Mouse (Mus musculus) hindbrain, embryonic 10.5 days (tissue): ENCODE measurements around the gene Kcnab2. TPM values are rescaled to one million over a fixed set of nuclear protein-coding genes. Genes with fewer than 3 reads are reported as not detected.

Experiments
- DNase-seq: peaks from one replicate; pipeline ENCODE4 v3.0.0-alpha.2; 2017; ENCODE audit warnings: low spot score
- H3K27ac ChIP-seq: fragments of 300-500 bp; sonication (generic); 2 replicates; pipeline ENCODE4 v1.5.1; 2016; ENCODE audit warnings: mild to moderate bottlenecking, moderate library complexity
- H3K27me3 ChIP-seq: fragments of 300-500 bp; sonication (generic); 2 replicates; pipeline ENCODE4 v1.6.1; 2016; ENCODE audit warnings: mild to moderate bottlenecking; ENCODE audit not compliant: poor library complexity, insufficient read depth, severe bottlenecking
- H3K36me3 ChIP-seq: fragments of 300-500 bp; sonication (generic); 2 replicates; pipeline ENCODE4 v1.6.1; 2016; ENCODE audit warnings: mild to moderate bottlenecking, moderate library complexity
- H3K4me1 ChIP-seq: fragments of 300-500 bp; sonication (generic); replicated peaks from 2 replicates; pipeline ENCODE4 v1.6.1; 2016; ENCODE audit warnings: mild to moderate bottlenecking
- H3K4me3 ChIP-seq: fragments of 300-500 bp; sonication (generic); 2 replicates; pipeline ENCODE4 v1.5.1; 2016; ENCODE audit warnings: mild to moderate bottlenecking, moderate library complexity
- H3K9me3 ChIP-seq: fragments of 300-500 bp; sonication (generic); 2 replicates; pipeline ENCODE4 v1.6.1; 2016; ENCODE audit warnings: mild to moderate bottlenecking, moderate library complexity
- WGBS: fragments of 180-500 bp; shearing (Covaris S2); methylation state at CpG from one replicate; pipeline ENCODE4 v1.1.7; 2016; 5-methylcytosine and 5-hydroxymethylcytosine counted together
- polyA plus RNA-seq: library from polyadenylated mRNA; unstranded; fragments of >200 nt; fragmentation: Nextera tagmentation; extraction: Ambion mirVana; gene quantifications from 2 replicates; pipeline ENCODE4 v1.2.1, GENCODE M21; 2016

Gene Kcnab2
- polyA plus RNA-seq, 1 experiment from 2014 or later, result 16.0 TPM

- H3K4me1 ChIP-seq, result peaks cover 27% of the 10 kb centered on the region
- peaks cover 15% of the 10 kb centered on the region for H3K9me3 ChIP-seq
- peaks cover 26% of the 10 kb centered on the region for H3K27me3 ChIP-seq
- no peak for DNase-seq
- WGBS, result 4% methylated on average over 18 of the region's 18 CpGs
- peak within 1 kb of the TSS; percentile 79 for H3K4me3 ChIP-seq
- H3K27ac ChIP-seq, result peak within 1 kb of the TSS; percentile 99
- peaks cover 13% of the 10 kb centered on the region; the same call in 1 of the 2 replicates for H3K36me3 ChIP-seq
These were observed 1.1 kb downstream of the Kcnab2 start, which contains the start of gene Nphp4 for GRCm38 (mm10) chr4:152476427-152477023. Nphp4 (plus strand) TSS chr4:152476706.

DNA sequence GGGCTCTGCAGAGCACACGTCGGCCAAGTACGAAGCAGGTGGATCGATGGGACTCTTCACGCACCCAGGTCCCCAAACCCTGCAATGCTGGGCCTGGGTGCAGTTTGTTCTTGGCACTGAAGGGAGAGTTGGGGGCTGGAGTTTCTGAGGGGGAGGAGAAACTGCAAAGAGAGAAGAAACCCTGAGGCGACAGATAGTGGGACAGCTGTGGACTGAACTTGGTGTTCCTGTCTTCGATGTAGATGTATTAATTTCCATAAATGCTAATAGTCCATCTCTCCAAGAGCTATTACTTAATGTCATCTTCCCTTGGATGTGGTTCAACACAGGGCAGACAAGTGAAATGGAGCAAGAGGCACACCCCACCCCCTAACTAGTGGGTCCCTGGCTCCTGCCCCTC, 1.7 kb downstream of the Kcnab2 start:
- Histone ChIP-seq H3K4me1 (peaks cover 27% of the 10 kb centered on the region), H3K36me3 (peaks cover 13% of the 10 kb centered on the region; the same call in 1 of the 2 replicates), H3K27ac (no peak overlapping the region), H3K4me3 (peak overlapping the region; percentile 79), H3K27me3 (peaks cover 26% of the 10 kb centered on the region), H3K9me3 (peaks cover 15% of the 10 kb centered on the region)
- 79% methylated on average over 7 of the region's 7 CpGs for WGBS
- no peak for DNase-seq

GRCm38 (mm10) chr4:152467951-152468350, 9.7 kb downstream of the Kcnab2 start:
- no peak for DNase-seq
- WGBS, result 84% methylated on average over 6 of the region's 6 CpGs
- Histone ChIP-seq H3K27ac (no peak overlapping the region), H3K4me3 (no peak overlapping the region), H3K4me1 (peaks cover 5% of the 10 kb centered on the region), H3K9me3 (peaks cover 14% of the 10 kb centered on the region), H3K36me3 (peaks cover 13% of the 10 kb centered on the region; the same call in 1 of the 2 replicates), H3K27me3 (no peaks in the 10 kb centered on the region)

DNA sequence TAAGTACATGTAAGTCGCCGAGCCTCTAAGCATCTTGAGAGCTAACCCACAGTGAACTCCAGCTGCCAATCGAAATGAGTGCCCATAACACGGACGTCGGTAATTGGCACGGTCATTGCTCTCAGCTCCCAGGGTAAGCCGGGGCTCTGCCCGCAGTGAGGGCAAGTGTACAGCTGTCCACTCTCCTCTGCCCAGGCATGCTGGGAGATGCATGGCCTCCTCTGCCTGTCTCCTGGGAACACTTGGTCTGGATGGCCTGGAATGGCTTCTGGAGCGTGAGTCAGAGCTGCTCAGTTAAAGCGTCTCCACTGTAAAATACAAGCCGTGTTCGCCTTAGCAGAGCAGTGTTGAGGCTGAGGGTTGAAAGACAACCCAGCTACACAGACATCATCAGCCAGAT, 11.1 kb downstream of the Kcnab2 start:
- 90% methylated on average over 13 of the region's 13 CpGs for WGBS
- peaks cover 8% of the 10 kb centered on the region for H3K4me1 ChIP-seq
- no peaks in the 10 kb centered on the region for H3K36me3 ChIP-seq
- no peak for DNase-seq
- no peak overlapping the region for H3K27ac ChIP-seq
- H3K27me3 ChIP-seq, result no peaks in the 10 kb centered on the region
- no peak overlapping the region for H3K4me3 ChIP-seq
- H3K9me3 ChIP-seq, result peaks cover under 1% of the 10 kb centered on the region

GRCm38 (mm10) chr4:152465116-152465515, 12.6 kb downstream of the Kcnab2 start:
- Histone ChIP-seq H3K9me3 (no peaks in the 10 kb centered on the region), H3K36me3 (no peaks in the 10 kb centered on the region), H3K27ac (peak overlapping the region; percentile 69; the same call in 1 of the 2 replicates), H3K27me3 (no peaks in the 10 kb centered on the region), H3K4me3 (no peak overlapping the region), H3K4me1 (peaks cover 8% of the 10 kb centered on the region)
- 36% methylated on average over 8 of the region's 8 CpGs for WGBS
- DNase-seq, result no peak

- 86% methylated on average over 9 of the region's 9 CpGs for WGBS
- no peaks in the 10 kb centered on the region for H3K36me3 ChIP-seq
- DNase-seq, result no peak
- no peak overlapping the region for H3K4me3 ChIP-seq
- H3K9me3 ChIP-seq, result no peaks in the 10 kb centered on the region
- no peaks in the 10 kb centered on the region for H3K27me3 ChIP-seq
- H3K27ac ChIP-seq, result no peak overlapping the region
- H3K4me1 ChIP-seq, result peaks cover 8% of the 10 kb centered on the region
These were observed 14.5 kb downstream of the Kcnab2 start for GRCm38 (mm10) chr4:152463147-152463546.

- H3K27me3 ChIP-seq, result no peaks in the 10 kb centered on the region
- H3K27ac ChIP-seq, result no peak overlapping the region
- no peak overlapping the region for H3K4me3 ChIP-seq
- peaks cover 8% of the 10 kb centered on the region for H3K4me1 ChIP-seq
- no peaks in the 10 kb centered on the region for H3K9me3 ChIP-seq
- no peaks in the 10 kb centered on the region for H3K36me3 ChIP-seq
- 85% methylated on average over 12 of the region's 12 CpGs for WGBS
- DNase-seq, result no peak
These were observed 15.2 kb downstream of the Kcnab2 start for GRCm38 (mm10) chr4:152462516-152462915.

DNA sequence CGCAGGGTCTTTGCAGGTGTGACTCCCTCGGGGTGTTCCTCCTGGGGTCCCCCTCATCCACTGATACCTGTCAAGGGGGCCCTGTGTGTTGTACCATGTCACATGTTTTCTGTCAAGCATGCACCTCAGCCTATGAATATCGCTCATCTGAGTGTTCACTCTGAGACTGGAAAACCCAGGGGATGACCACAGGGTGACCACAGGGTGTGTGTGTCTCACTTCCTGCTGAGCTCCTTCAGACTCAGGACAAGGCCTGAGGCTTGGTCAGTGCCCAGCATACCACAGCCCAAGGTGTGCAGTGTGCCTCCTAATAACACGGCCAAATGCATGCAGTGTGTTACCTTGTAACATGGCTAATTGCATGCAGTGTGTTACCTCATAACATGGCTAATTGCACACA, 20.0 kb downstream of the Kcnab2 start:
- H3K27me3 ChIP-seq, result no peaks in the 10 kb centered on the region
- no peak for DNase-seq
- H3K27ac ChIP-seq, result no peak overlapping the region
- no peaks in the 10 kb centered on the region for H3K9me3 ChIP-seq
- 91% methylated on average over 4 of the region's 4 CpGs for WGBS
- H3K4me1 ChIP-seq, result peaks cover 13% of the 10 kb centered on the region
- H3K36me3 ChIP-seq, result no peaks in the 10 kb centered on the region
- no peak overlapping the region for H3K4me3 ChIP-seq

- Histone ChIP-seq H3K9me3 (no peaks in the 10 kb centered on the region), H3K36me3 (no peaks in the 10 kb centered on the region), H3K4me1 (peaks cover 10% of the 10 kb centered on the region), H3K27me3 (no peaks in the 10 kb centered on the region), H3K27ac (no peak overlapping the region), H3K4me3 (no peak overlapping the region)
- no peak for DNase-seq
- 86% methylated on average over 18 of the region's 18 CpGs for WGBS
These were observed 21.1 kb downstream of the Kcnab2 start for GRCm38 (mm10) chr4:152456609-152457008.

DNA sequence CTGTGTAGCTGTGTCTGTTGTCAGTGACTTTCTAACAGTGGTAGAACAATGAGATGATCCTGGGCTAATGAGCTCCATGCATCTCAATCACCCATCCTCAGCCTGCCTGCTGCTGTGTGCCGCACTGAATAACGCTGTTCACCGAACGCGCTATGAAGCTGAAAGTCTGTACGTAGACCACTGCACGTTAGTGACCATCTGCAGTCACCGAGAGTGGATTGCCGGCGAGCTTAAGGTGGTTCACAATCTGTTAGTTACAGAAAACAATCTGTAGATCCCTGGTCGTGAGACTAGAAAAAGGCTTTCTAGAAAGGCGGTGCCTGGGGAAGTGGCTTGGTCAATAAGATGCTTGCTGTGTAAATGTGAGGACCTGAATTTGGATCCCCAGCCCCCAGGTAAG, 23.5 kb downstream of the Kcnab2 start:
- H3K27me3 ChIP-seq, result no peaks in the 10 kb centered on the region
- no peaks in the 10 kb centered on the region for H3K9me3 ChIP-seq
- 88% methylated on average over 12 of the region's 12 CpGs for WGBS
- no peaks in the 10 kb centered on the region for H3K36me3 ChIP-seq
- H3K4me3 ChIP-seq, result no peak overlapping the region
- no peak for DNase-seq
- H3K27ac ChIP-seq, result peak overlapping the region; percentile 70; the same call in 1 of the 2 replicates
- peaks cover 10% of the 10 kb centered on the region for H3K4me1 ChIP-seq

GRCm38 (mm10) chr4:152453079-152453478, 24.6 kb downstream of the Kcnab2 start:
- DNase-seq, result peak; percentile 9
- H3K36me3 ChIP-seq, result no peaks in the 10 kb centered on the region
- H3K4me3 ChIP-seq, result no peak overlapping the region
- peak overlapping the region; percentile 70 for H3K27ac ChIP-seq
- no peaks in the 10 kb centered on the region for H3K9me3 ChIP-seq
- 53% methylated on average over 10 of the region's 10 CpGs for WGBS
- H3K4me1 ChIP-seq, result peaks cover 17% of the 10 kb centered on the region
- no peaks in the 10 kb centered on the region for H3K27me3 ChIP-seq

- no peaks in the 10 kb centered on the region for H3K27me3 ChIP-seq
- WGBS, result 84% methylated on average over 6 of the region's 6 CpGs
- no peaks in the 10 kb centered on the region for H3K36me3 ChIP-seq
- no peak for DNase-seq
- no peaks in the 10 kb centered on the region for H3K9me3 ChIP-seq
- H3K4me1 ChIP-seq, result peaks cover 19% of the 10 kb centered on the region
- H3K27ac ChIP-seq, result no peak overlapping the region
- H3K4me3 ChIP-seq, result no peak overlapping the region
These were observed 26.3 kb downstream of the Kcnab2 start for GRCm38 (mm10) chr4:152451371-152451770.

DNA sequence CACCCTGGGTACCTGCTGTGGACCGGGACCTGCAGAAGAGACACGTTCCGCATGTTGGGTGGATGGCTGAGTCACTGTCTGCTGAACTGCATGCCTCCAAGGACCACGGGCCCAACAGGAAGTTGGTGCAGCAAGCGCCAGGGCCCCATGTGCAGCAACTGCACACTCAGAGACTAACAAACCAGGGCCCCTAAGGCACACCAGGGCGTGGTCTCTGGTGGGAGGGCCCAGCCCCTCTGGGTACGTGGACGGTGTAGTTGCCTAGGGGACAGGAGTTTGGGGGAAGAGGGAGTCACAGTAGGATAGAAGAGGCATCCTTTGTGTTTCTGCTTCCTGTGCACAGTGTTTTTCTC, 29.0 kb downstream of the Kcnab2 start:
- DNase-seq, result no peak
- H3K9me3 ChIP-seq, result no peaks in the 10 kb centered on the region
- no peaks in the 10 kb centered on the region for H3K27me3 ChIP-seq
- no peaks in the 10 kb centered on the region for H3K36me3 ChIP-seq
- peak overlapping the region; percentile 53 for H3K27ac ChIP-seq
- no peak overlapping the region for H3K4me3 ChIP-seq
- 71% methylated on average over 8 of the region's 8 CpGs for WGBS
- peaks cover 19% of the 10 kb centered on the region for H3K4me1 ChIP-seq
